Mouse (Mus musculus): ENCODE measurements around the gene Tmem56. TPM values are rescaled to one million over a fixed set of nuclear protein-coding genes. Genes with fewer than 3 reads are reported as not detected.

Tmem56 gene
- total RNA-seq, 1 experiment: 0.67 TPM

DNA sequence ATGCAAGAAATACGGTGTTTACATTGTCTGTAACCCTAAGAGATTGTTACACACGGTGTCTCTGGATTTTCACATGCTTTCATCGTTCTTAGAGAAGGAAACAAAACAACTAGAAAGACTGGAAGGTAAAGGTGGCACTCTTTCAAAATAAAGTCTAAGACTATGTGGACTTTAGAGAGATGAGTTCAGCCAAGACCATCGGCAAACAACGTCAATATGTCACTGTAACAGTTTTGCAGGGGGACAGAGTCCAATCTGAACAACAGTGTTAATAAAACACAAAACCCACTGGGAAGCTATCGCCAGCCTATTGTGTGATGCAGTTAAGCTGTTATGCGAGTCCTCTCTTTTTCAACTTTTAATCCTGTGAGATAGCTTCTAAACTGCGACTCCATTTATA, 114.3 kb downstream of the Tmem56 start:
- Histone ChIP-seq H3K4me3 (ENCODE audit: insufficient read depth in 1 of 2, low read depth in 1 of 2, low read length in 2 of 2, poor library complexity in 1 of 2, severe bottlenecking in 1 of 2) (no peak overlapping the region), H3K4me1 (ENCODE audit: control insufficient read depth in 2 of 2, insufficient read depth in 2 of 2, low read length in 2 of 2, poor library complexity in 1 of 2) (0 out of 4 replicates have a peak, but pooled peaks cover 0 to 3% of the 10 kb centered on the region in 2 experiments), H3K27ac (ENCODE audit: insufficient read depth, low read depth, low read length, poor library complexity, severe bottlenecking) (no peak overlapping the region), H3K36me3 (ENCODE audit: control insufficient read depth, insufficient read depth, low read length, poor library complexity, severe bottlenecking) (0 out of 2 replicates have a peak, but pooled peaks cover 2% of the 10 kb centered on the region), H3K9me3 (ENCODE audit: control insufficient read depth, insufficient read depth, low read depth, low read length) (no peaks in the 10 kb centered on the region), H3K9ac (ENCODE audit: insufficient read depth, low read depth, low read length, poor library complexity, severe bottlenecking) (no peak overlapping the region)
- no peak for DNase-seq (ENCODE audit: low read depth, low spot score)
- in situ Hi-C loops (cut with MboI; ENCODE audit: low sequenced_read_pairs in 2 of 2, unreplicated experiment in 2 of 2): no loop called here
- TF ChIP-seq ZNF384 (IDR thresholded peaks at IDR 0.05; ENCODE audit: low read depth, low read length) (no peak), MAFK (IDR thresholded peaks at IDR 0.05; ENCODE audit: insufficient read depth, low read depth, low read length) (no peak), HCFC1 (IDR thresholded peaks at IDR 0.05; ENCODE audit: borderline replicate concordance, insufficient read depth, low read length) (no peak), CHD2 (IDR thresholded peaks at IDR 0.05; ENCODE audit: low read depth, low read length) (no peak), ZC3H11A (IDR thresholded peaks at IDR 0.05; ENCODE audit: borderline replicate concordance, low read depth, low read length) (no peak)

DNA sequence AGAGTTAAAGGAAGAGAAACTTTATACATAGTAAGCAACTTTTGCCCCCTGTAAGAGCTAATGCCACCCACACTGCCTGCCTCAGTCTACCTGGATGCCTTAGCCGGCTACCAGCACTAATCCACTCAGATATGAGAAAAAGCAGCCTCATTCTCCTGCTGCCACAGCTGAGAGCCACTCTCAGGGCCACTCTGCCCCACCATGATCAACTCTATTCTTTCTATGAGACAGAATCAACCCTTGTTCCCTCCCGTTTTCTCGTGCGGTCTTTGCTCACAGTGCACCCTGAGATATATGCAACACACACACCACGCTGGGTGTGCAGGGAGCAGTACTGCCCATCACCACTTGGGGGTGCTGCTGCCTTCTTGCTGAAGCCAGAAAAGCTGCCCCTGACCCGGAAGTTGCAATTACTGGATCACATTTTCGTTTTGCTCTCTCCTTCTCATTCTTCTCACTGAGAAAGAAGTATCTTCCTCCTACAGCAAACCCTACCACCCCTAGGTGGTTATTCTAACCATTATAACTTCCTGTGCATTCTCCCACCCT, 119.6 kb downstream of the Tmem56 start:
- Histone ChIP-seq H3K9ac (ENCODE audit: insufficient read depth, low read depth, low read length, poor library complexity, severe bottlenecking) (no peak overlapping the region), H3K4me3 (ENCODE audit: insufficient read depth in 1 of 2, low read depth in 1 of 2, low read length in 2 of 2, poor library complexity in 1 of 2, severe bottlenecking in 1 of 2) (no peak overlapping the region), H3K9me3 (ENCODE audit: control insufficient read depth, insufficient read depth, low read depth, low read length) (no peaks in the 10 kb centered on the region), H3K36me3 (ENCODE audit: control insufficient read depth, insufficient read depth, low read length, poor library complexity, severe bottlenecking) (0 out of 2 replicates have a peak, but pooled peaks cover 2% of the 10 kb centered on the region), H3K4me1 (ENCODE audit: control insufficient read depth in 2 of 2, insufficient read depth in 2 of 2, low read length in 2 of 2, poor library complexity in 1 of 2) (no peaks in the 10 kb centered on the region), H3K27ac (ENCODE audit: insufficient read depth, low read depth, low read length, poor library complexity, severe bottlenecking) (no peak overlapping the region)
- DNase-seq (ENCODE audit: low read depth, low spot score): no peak
- in situ Hi-C loops (cut with MboI; ENCODE audit: low sequenced_read_pairs in 2 of 2, unreplicated experiment in 2 of 2): no loop called here
- TF ChIP-seq CHD2 (IDR thresholded peaks at IDR 0.05; ENCODE audit: low read depth, low read length) (no peak), MAFK (IDR thresholded peaks at IDR 0.05; ENCODE audit: insufficient read depth, low read depth, low read length) (no peak), ZC3H11A (IDR thresholded peaks at IDR 0.05; ENCODE audit: borderline replicate concordance, low read depth, low read length) (no peak), ZNF384 (IDR thresholded peaks at IDR 0.05; ENCODE audit: low read depth, low read length) (no peak), HCFC1 (IDR thresholded peaks at IDR 0.05; ENCODE audit: borderline replicate concordance, insufficient read depth, low read length) (no peak)

DNA sequence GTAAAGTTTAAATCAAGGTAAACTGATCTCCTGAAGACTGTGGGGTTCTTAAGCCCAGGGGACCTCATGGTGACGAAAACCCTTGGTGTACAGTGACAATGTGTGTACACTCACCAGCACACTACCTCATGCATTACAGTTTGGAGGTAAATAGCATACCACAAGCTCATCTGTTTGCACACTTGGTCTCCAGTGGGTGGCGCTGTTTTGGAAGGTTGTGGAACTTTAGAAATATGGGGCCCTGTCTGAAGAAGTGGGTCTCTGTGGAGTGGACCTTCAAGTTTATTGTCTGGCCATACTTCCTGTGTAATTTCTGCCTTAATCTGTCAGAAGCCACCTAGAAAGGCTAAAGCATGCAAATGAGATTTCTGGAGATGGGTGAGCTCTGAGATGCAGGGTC, 121.2 kb downstream of the Tmem56 start:
- TF ChIP-seq HCFC1 (IDR thresholded peaks at IDR 0.05; ENCODE audit: borderline replicate concordance, insufficient read depth, low read length) (no peak), MAFK (IDR thresholded peaks at IDR 0.05; ENCODE audit: insufficient read depth, low read depth, low read length) (no peak), CHD2 (IDR thresholded peaks at IDR 0.05; ENCODE audit: low read depth, low read length) (no peak)
- in situ Hi-C loops (cut with MboI; ENCODE audit: low sequenced_read_pairs in 2 of 2, unreplicated experiment in 2 of 2): no loop called here
- H3K4me3 ChIP-seq (ENCODE audit: insufficient read depth in 1 of 2, low read depth in 1 of 2, low read length in 2 of 2, poor library complexity in 1 of 2, severe bottlenecking in 1 of 2): no peak overlapping the region
- DNase-seq (ENCODE audit: low read depth, low spot score): no peak
- no peak overlapping the region for H3K9ac ChIP-seq (ENCODE audit: insufficient read depth, low read depth, low read length, poor library complexity, severe bottlenecking)
- no peak overlapping the region for H3K27ac ChIP-seq (ENCODE audit: insufficient read depth, low read depth, low read length, poor library complexity, severe bottlenecking)
- no peaks in the 10 kb centered on the region for H3K4me1 ChIP-seq (ENCODE audit: control insufficient read depth in 2 of 2, insufficient read depth in 2 of 2, low read length in 2 of 2, poor library complexity in 1 of 2)
- H3K36me3 ChIP-seq (ENCODE audit: control insufficient read depth, insufficient read depth, low read length, poor library complexity, severe bottlenecking): 0 out of 2 replicates have a peak, but pooled peaks cover 2% of the 10 kb centered on the region
- H3K9me3 ChIP-seq (ENCODE audit: control insufficient read depth, insufficient read depth, low read depth, low read length): no peaks in the 10 kb centered on the region

DNA sequence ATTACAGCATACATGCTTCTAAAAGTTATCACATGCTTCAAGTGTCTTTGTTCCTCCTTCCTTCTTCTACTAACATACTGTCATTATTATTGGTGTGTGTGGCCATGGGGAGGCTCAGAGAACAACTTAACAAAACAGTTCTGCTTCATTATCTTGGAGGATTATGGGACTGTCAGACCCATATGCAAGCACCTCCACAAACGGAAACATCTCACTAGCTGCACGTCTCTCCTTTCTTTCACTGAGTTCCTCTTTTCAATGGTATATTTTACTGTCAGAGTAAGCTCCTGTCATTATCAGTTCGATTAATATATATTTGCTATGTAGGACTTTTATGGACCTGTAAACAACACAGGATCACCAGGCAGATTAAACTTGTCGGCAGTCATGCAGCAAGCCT, 122.5 kb downstream of the Tmem56 start:
- 0 out of 2 replicates have a peak, but pooled peaks cover 2% of the 10 kb centered on the region for H3K36me3 ChIP-seq (ENCODE audit: control insufficient read depth, insufficient read depth, low read length, poor library complexity, severe bottlenecking)
- H3K9ac ChIP-seq (ENCODE audit: insufficient read depth, low read depth, low read length, poor library complexity, severe bottlenecking): no peak overlapping the region
- in situ Hi-C loops (cut with MboI; ENCODE audit: low sequenced_read_pairs in 2 of 2, unreplicated experiment in 2 of 2): no loop called here

More for the DNA sequence above, 122.5 kb downstream of the Tmem56 start:
- TF ChIP-seq ZNF384 (IDR thresholded peaks at IDR 0.05; ENCODE audit: low read depth, low read length): no peak
- TF ChIP-seq ZC3H11A (IDR thresholded peaks at IDR 0.05; ENCODE audit: borderline replicate concordance, low read depth, low read length): no peak
- no peak for TF ChIP-seq CHD2 (IDR thresholded peaks at IDR 0.05; ENCODE audit: low read depth, low read length)
- TF ChIP-seq HCFC1 (IDR thresholded peaks at IDR 0.05; ENCODE audit: borderline replicate concordance, insufficient read depth, low read length): no peak
- TF ChIP-seq MAFK (IDR thresholded peaks at IDR 0.05; ENCODE audit: insufficient read depth, low read depth, low read length): no peak
- Histone ChIP-seq H3K9me3 (ENCODE audit: control insufficient read depth, insufficient read depth, low read depth, low read length) (no peaks in the 10 kb centered on the region), H3K27ac (ENCODE audit: insufficient read depth, low read depth, low read length, poor library complexity, severe bottlenecking) (no peak overlapping the region), H3K4me1 (ENCODE audit: control insufficient read depth in 2 of 2, insufficient read depth in 2 of 2, low read length in 2 of 2, poor library complexity in 1 of 2) (peaks cover 2 to 6% of the 10 kb centered on the region in 2 experiments; a peak in 2 of 4 replicates), H3K4me3 (ENCODE audit: insufficient read depth in 1 of 2, low read depth in 1 of 2, low read length in 2 of 2, poor library complexity in 1 of 2, severe bottlenecking in 1 of 2) (no peak overlapping the region)
- DNase-seq (ENCODE audit: low read depth, low spot score): no peak

All from ES-E14 (cell line).